Mouse (Mus musculus): Measurements from ENCODE around the gene Nos1ap.

DNA sequence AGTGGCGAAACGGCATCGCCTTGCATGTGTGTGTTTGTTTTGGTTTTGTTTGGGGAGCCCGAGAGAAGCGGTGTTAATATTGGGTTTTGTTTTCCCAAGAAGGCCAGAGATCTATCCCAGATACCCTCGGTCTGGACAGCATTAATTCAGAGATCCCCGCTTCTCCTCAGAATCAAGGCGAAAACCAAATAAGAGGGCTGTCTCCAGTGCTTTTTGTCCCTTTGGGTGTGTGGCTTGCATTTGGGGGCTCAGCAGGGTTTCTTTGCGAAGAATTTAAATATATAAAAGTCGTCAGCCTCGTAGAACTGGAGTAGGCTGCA lies 340 bp upstream of the Nos1ap start:
- TF ChIP-seq CTCF (IDR thresholded peaks at IDR 0.05; ENCODE audit: borderline replicate concordance, extremely low read depth, insufficient read depth, insufficient read length) (no peak), POLR2A (IDR thresholded peaks at IDR 0.05; ENCODE audit: borderline replicate concordance, extremely low read depth, insufficient read depth, insufficient read length, poor library complexity, severe bottlenecking) (no peak)
